Mouse (Mus musculus) liver, embryonic 12.5 days (tissue): ENCODE results near the gene Dnaaf3. TPM values are rescaled to one million over a fixed set of nuclear protein-coding genes. Genes with fewer than 3 reads are reported as not detected.

Experiments used
- ATAC-seq: fragments of 200-750 bp; cut with Nextera tagmentation; 2 replicates; pipeline ENCODE4 v1.8.0; 2017; ENCODE audit warnings: moderate number of reproducible peaks, mild to moderate bottlenecking, moderate library complexity
- H3K27ac ChIP-seq: fragments of 300-500 bp; sonication (generic); 2 replicates; pipeline ENCODE4 v1.5.1; 2016; ENCODE audit warnings: mild to moderate bottlenecking
- H3K27me3 ChIP-seq: fragments of 300-500 bp; sonication (generic); replicated peaks from 2 replicates; pipeline ENCODE4 v1.6.1; 2016; ENCODE audit warnings: mild to moderate bottlenecking, moderate library complexity
- H3K36me3 ChIP-seq: fragments of 300-500 bp; sonication (generic); 2 replicates; pipeline ENCODE4 v1.6.1; 2016; ENCODE audit warnings: mild to moderate bottlenecking, moderate library complexity
- H3K4me1 ChIP-seq: fragments of 300-500 bp; sonication (generic); 2 replicates; pipeline ENCODE4 v1.6.1; 2016
- H3K4me2 ChIP-seq: fragments of 300-500 bp; sonication (generic); 2 replicates; pipeline ENCODE4 v1.6.1; 2016; ENCODE audit warnings: mild to moderate bottlenecking, moderate library complexity
- H3K4me3 ChIP-seq: fragments of 300-500 bp; sonication (generic); 2 replicates; pipeline ENCODE4 v1.5.1; 2016; ENCODE audit warnings: mild to moderate bottlenecking, moderate library complexity
- H3K9ac ChIP-seq: fragments of 300-500 bp; sonication (generic); 2 replicates; pipeline ENCODE4 v1.6.1; 2016; ENCODE audit warnings: mild to moderate bottlenecking, moderate library complexity
- H3K9me3 ChIP-seq: fragments of 300-500 bp; sonication (generic); replicated peaks from 2 replicates; pipeline ENCODE4 v1.6.1; 2016; ENCODE audit warnings: mild to moderate bottlenecking, moderate library complexity
- WGBS: fragments of 180-500 bp; shearing (Covaris S2); methylation state at CpG from one replicate; pipeline ENCODE4 v1.1.7; 2016; ENCODE audit not compliant: insufficient replicate concordance; 5-methylcytosine and 5-hydroxymethylcytosine counted together
- polyA plus RNA-seq: library from polyadenylated mRNA; unstranded; fragments of >200 nt; fragmentation: Nextera tagmentation; extraction: Ambion mirVana; gene quantifications from 2 replicates; pipeline ENCODE4 v1.2.1, GENCODE M21; 2016

The Dnaaf3 gene
- polyA plus RNA-seq, 1 experiment from 2014 or later, result 0.24 TPM

DNA sequence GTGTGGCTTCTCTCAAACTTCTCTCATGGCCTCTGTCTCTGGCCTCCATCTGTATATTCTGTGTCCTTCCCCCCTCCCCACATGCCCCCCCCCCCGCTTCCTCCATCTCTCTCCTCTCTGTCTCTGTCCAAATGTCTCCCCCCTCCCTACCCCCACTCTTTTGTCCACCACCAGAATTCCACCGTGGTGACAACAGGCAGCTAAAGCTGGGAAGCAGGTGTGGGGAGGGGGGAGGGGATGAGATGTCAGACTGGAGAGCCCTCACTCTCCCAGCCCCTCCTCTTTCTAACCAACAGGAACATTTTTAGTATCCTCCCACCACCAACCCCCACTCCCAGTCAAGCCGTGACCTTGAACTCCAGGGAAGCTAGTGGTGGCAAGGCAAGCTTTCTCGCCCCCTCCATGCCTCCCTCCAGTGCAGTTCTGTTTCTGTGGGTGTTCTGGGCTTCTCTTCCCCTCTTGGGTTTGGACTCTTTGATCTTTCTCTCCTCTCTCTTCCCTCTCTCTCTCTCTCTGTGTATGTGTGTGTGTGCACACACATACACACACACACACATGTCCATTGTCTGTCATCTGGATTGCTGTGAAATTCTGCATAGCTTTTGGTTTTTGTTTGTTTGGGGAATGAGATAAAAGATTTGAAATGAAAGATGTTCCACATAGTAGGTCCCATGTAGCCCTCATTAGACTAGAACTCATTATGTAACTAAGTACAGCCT lies 15.8 kb downstream of the Dnaaf3 start, which contains the start of gene Tnnt1:
Gene Tnnt1, minus strand, starts transcription at position 51 of the 719 bp plus-strand sequence.
- Histone ChIP-seq H3K9me3 (no peaks in the 10 kb centered on the region), H3K9ac (no peak within 1 kb of the TSS), H3K27me3 (peaks cover 15% of the 10 kb centered on the region), H3K36me3 (no peaks in the 10 kb centered on the region), H3K27ac (no peak within 1 kb of the TSS), H3K4me2 (no peak within 1 kb of the TSS), H3K4me1 (peaks cover 37% of the 10 kb centered on the region), H3K4me3 (no peak within 1 kb of the TSS)
- WGBS, result 12% methylated on average over 4 of the region's 4 CpGs
- no peak for ATAC-seq

DNA sequence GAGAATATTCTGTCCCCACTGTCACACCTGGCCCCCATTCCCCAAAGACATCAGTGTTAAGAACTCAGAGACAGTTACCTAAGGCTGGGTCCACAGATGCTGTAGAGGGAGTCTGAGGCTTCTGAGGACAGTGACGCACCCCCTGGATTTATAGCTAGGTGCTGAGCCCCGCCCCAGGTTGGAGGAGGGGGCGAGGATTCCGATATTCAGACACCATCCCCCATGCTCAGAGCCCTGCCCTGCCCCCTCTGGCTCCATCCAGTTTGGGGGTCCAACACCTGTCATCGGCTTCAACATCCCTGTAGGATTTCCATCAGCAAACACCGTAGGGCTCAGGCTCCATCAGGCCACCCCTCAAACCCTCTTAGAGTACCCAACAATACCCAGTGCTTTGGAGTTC lies 16.4 kb downstream of the Dnaaf3 start:
- 55% methylated on average over 6 of the region's 6 CpGs for WGBS
- peaks cover 9% of the 10 kb centered on the region for H3K27me3 ChIP-seq
- no peaks in the 10 kb centered on the region for H3K9me3 ChIP-seq
- peaks cover 30% of the 10 kb centered on the region for H3K4me1 ChIP-seq
- ATAC-seq, result no peak
- no peak overlapping the region for H3K9ac ChIP-seq
- no peaks in the 10 kb centered on the region for H3K36me3 ChIP-seq
- no peak overlapping the region for H3K27ac ChIP-seq
- no peak overlapping the region for H3K4me2 ChIP-seq
- no peak overlapping the region for H3K4me3 ChIP-seq

DNA sequence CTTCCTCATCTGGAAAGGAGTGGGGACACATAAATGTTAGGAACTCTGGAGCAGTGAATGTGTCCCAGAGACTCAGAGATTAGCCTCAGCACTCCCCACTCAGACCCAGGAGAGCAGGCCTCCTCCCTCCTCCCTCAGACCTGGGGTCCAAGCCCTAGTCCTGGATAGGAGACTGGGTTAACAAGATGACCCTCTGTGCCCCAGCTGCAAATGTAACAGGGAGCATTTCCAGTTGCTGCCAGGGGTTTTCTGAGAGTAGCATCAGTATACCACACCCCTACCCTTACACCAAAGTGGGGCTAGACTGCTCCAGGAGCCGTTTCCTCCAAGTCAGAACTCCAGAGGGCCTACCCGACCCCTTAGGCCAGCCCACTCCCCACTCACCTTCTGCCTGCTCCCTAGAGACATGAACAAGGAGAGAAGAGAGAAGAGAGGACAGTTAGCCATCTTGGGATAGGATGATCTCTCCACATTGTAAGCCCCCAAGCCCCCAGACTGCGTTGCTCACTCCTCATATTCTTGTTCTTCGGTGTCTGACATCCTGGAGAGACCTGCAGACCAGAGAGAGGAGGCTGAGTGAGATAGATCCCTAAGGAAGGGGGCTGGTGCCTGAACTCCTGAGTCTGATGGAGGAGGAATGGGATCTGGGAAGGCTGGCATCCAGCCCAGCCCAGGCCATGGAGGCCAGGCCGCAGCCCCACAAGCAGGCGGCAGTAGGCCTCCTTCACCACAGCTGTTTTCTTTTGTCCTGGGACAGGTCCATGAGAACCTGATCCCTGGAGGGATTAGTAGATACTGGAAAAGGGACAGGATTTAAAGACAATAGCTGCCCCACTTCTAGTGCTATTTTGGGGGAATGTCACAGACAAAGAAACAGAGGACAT lies 18.2 kb downstream of the Dnaaf3 start:
- ATAC-seq, result no peak
- H3K27ac ChIP-seq, result no peak overlapping the region
- H3K9ac ChIP-seq, result no peak overlapping the region
- no peaks in the 10 kb centered on the region for H3K36me3 ChIP-seq
- no peak overlapping the region for H3K4me3 ChIP-seq
- H3K27me3 ChIP-seq, result no peaks in the 10 kb centered on the region
- no peak overlapping the region for H3K4me2 ChIP-seq
- H3K9me3 ChIP-seq, result no peaks in the 10 kb centered on the region
- H3K4me1 ChIP-seq, result peaks cover 40% of the 10 kb centered on the region
- 71% methylated on average over 6 of the region's 6 CpGs for WGBS

DNA sequence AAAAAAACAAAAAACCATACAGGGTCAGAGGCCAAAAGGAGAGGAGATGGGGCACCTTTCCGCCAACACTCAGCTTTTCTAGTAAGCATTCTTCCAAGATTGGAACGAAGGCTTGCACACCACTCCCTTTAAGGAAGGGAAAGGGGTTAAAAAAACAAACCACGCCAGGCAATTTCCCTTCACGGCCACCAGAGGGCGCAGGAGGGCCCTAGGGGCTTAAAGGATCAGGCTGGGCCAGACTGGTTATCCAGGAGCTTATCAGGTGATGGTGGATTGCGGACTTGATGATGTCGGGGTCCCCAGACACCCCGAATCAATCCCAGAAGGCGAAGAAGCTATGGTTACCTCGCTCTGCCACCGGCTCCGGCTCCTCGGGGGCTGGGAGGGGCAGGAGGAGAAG lies 19.0 kb downstream of the Dnaaf3 start:
- no peaks in the 10 kb centered on the region for H3K9me3 ChIP-seq
- no peaks in the 10 kb centered on the region for H3K36me3 ChIP-seq
- peaks cover 44% of the 10 kb centered on the region for H3K4me1 ChIP-seq
- no peak overlapping the region for H3K27ac ChIP-seq
- no peak overlapping the region for H3K4me3 ChIP-seq
- no peak for ATAC-seq
- H3K27me3 ChIP-seq, result no peaks in the 10 kb centered on the region
- no peak overlapping the region for H3K4me2 ChIP-seq
- no peak overlapping the region for H3K9ac ChIP-seq
- WGBS, result 21% methylated on average over 13 of the region's 13 CpGs

DNA sequence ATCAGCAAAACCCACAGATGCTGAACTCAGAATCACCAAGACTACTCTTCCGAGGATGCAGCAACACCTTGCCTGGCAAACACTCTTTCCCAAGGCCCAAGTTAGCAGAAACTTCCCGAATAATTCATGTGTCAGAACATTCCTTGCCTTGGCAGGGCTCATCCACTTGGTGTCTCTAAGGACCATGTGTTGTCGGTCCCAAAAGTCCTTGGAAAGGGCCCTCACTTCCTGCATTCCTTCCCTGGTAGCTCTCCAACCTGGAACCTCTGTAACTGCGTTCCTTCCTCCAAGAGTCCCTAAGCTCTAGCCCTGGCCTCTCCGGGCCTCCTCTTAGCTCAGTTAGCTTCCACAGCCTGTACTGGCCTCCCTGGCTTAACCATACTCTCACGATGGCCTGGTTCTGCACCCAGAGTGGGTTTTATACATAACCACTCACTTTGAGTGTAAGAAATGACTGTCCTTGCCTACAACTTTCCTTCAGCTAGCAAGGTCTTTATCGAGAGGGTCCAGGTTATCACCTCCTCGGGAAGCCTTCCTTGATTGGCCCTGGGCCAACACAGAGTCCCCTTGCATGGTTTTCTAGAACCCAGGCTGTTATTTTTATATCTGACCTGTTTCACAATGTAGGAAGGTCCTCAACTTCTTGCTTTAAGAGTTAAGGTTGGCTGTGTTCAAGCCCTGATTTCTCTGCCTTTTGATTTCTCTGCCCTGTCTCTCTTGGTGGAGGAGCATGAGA lies 20.6 kb downstream of the Dnaaf3 start:
- Histone ChIP-seq H3K4me2 (no peak overlapping the region), H3K4me3 (no peak overlapping the region), H3K36me3 (no peaks in the 10 kb centered on the region), H3K9ac (no peak overlapping the region), H3K27me3 (no peaks in the 10 kb centered on the region), H3K27ac (no peak overlapping the region), H3K9me3 (no peaks in the 10 kb centered on the region), H3K4me1 (peaks cover 53% of the 10 kb centered on the region)
- WGBS, result 65% methylated on average over 8 of the region's 8 CpGs
- no peak for ATAC-seq

DNA sequence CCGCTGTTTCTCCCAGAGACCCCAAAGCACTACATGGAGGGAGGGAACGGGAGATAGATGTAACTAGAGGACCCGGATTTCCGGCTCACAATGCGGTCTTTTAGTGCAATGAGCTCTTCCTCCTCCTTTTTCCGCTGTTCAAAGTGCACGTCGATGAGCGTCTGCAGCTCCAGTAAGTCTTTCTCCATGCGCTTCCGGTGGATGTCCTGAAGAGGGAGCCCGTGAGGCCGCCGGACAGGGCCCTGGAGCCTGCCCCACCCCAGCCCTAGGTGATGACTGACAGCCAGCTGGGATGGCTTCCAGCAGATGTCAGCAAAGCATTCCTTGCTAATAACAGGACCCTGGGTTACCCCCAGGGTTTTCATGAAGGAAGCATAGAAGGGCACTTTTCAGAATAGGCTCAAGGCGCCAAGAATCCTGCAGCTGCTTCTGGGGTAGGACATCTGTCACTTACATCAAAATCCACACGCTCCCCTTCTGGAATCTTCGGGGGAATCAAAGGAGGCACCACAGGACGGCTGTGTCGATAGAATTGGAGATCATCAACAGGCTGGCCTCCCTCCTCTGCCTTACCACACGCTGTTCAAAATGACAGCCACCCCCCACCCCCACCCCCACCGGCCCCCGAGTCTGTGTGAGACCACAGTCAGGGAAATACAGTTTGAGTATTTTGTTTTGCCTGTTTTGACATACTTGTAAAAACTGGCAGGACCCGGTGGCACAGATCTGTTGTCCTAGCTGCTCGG lies 22.2 kb downstream of the Dnaaf3 start:
- H3K9me3 ChIP-seq, result no peaks in the 10 kb centered on the region
- H3K4me1 ChIP-seq, result peaks cover 56% of the 10 kb centered on the region
- no peak overlapping the region for H3K27ac ChIP-seq
- H3K9ac ChIP-seq, result no peak overlapping the region
- peak overlapping the region; percentile 55 for H3K4me2 ChIP-seq
- peak overlapping the region; percentile 11; the same call in 1 of the 2 replicates for H3K4me3 ChIP-seq
- H3K36me3 ChIP-seq, result no peaks in the 10 kb centered on the region
- peak; percentile 74 for ATAC-seq
- H3K27me3 ChIP-seq, result no peaks in the 10 kb centered on the region
- 21% methylated on average over 24 of the region's 24 CpGs for WGBS

DNA sequence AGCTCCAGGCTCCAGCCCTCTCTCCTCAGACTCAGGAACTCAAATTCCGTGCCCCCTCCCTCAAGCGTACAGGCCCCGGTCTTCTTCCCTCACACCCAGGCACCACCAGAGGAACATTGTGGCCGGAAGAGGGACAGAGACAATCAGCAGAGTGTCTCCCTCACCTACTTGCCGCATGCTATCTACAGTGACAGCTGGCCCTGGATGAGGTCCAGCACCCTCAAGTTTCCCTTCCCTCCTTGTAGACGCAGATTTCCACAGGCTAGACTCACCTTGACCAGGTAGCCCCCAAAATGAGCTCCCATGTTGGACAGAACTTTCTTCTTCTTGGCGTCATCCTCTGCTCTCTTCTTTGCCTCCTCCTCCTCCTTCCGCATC lies 23.5 kb downstream of the Dnaaf3 start:
- peaks cover 66% of the 10 kb centered on the region for H3K4me1 ChIP-seq
- peak overlapping the region; percentile 55; the same call in 1 of the 2 replicates for H3K4me2 ChIP-seq
- 0 out of 2 replicates have a peak overlapping the region, but pooled peaks have one; percentile 30 for H3K27ac ChIP-seq

DNA sequence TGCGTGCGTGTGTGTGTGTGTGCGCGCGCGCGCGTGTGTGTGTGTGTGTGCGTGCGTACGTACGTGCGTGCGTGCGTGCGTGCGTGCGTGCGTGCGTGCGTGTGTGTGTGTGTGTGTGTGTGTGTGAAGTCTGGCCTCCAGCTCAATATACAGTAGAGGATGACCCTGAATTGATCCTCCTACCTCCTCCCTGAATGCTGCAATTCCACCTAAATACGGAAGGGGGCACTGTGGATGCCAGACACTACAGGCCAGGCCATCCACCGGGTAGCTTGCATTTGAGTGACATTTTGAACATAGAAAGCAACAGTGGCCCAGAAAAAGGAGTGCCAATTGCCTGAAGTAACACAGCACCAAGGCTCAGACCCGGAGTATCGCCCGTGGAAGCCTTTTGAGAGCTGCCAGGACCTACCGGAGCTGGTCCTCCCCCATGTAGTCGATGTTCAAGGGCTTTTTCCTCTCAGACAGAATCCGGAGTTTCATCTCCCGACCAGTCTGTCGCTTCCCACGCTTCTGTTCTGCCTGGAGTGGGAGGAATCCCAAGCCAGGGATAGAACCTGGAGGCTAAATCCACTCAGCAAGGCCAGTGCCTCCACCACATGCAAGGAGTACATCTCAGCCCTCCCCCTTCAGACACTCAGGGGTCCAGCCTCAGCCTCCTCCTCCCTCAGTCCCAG lies 24.1 kb downstream of the Dnaaf3 start:
- no peaks in the 10 kb centered on the region for H3K9me3 ChIP-seq
- ATAC-seq, result no peak
- no peak overlapping the region for H3K4me2 ChIP-seq
- no peak overlapping the region for H3K9ac ChIP-seq
- no peak overlapping the region for H3K4me3 ChIP-seq
- WGBS, result 65% methylated on average over 31 of the region's 32 CpGs
- H3K27ac ChIP-seq, result 0 out of 2 replicates have a peak overlapping the region, but pooled peaks have one; percentile 30
- H3K36me3 ChIP-seq, result no peaks in the 10 kb centered on the region
- H3K4me1 ChIP-seq, result peaks cover 63% of the 10 kb centered on the region
- H3K27me3 ChIP-seq, result no peaks in the 10 kb centered on the region

More for the DNA sequence above, 23.5 kb downstream of the Dnaaf3 start:
- Histone ChIP-seq H3K36me3 (no peaks in the 10 kb centered on the region), H3K27me3 (no peaks in the 10 kb centered on the region), H3K9ac (no peak overlapping the region), H3K9me3 (no peaks in the 10 kb centered on the region), H3K4me3 (no peak overlapping the region)
- no peak for ATAC-seq
- 54% methylated on average over 8 of the region's 8 CpGs for WGBS

DNA sequence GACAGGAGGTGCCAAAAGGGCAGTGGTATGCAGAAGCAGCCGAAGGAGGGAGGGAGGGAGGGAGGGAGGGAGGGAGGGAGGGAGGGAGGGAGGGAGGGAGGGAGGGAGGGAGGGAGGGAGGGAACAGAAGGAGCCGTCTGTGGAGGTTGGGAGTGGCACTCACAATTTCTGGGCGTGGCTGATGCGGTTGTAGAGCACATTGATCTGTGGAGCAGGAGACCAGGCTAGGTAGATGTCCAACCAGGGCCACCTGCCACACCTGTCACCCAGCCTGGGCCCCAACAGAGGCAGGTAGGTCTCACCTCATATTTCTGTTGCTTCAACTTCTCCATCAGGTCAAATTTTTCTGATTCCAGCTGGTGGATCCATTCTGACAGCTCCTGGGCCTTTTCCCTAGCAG lies 25.0 kb downstream of the Dnaaf3 start:
- peaks cover 71% of the 10 kb centered on the region for H3K4me1 ChIP-seq
- no peak overlapping the region for H3K9ac ChIP-seq
- H3K27me3 ChIP-seq, result no peaks in the 10 kb centered on the region
- WGBS, result 32% methylated on average over 3 of the region's 4 CpGs
- no peaks in the 10 kb centered on the region for H3K36me3 ChIP-seq
- no peaks in the 10 kb centered on the region for H3K9me3 ChIP-seq
- ATAC-seq, result no peak
- H3K4me2 ChIP-seq, result no peak overlapping the region
- H3K4me3 ChIP-seq, result no peak overlapping the region
- H3K27ac ChIP-seq, result no peak overlapping the region

DNA sequence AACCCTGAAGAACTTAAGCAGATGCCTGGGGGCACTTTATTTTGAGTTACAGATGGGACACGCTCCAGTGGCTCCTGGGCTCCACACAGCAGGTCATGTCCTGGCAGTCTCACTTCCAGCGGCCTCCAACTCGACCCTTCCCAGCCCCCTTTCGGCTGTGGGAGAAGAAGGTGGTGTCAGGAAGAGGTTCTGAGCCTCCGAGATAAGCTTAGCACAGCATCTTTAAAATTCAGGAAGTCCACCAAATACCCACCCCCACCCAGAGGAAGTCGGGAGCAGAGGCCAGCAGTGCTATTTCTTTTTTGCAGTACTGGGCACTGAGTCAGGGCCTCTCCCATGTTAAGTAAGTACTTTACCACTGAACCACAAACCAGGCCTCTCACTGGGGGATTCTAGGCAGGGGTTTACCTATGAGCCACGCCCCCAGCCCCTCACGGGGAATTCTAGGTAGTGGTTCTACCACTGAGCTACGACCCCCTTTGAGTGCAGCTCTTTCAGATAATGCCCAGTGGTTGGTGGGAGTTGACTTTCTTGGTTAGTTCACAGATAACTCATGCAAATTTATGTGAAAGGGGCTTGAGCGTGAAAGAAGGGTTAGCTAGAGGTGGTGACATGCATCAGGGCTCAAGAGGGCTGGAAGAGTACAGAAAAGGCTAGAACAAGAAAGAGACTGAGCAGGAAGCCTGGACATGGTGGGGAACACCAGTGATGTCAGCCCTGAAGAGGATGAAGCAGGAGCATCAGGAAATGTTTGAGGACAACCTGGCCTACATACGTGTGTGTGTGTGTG lies 27.4 kb downstream of the Dnaaf3 start:
- no peak for ATAC-seq
- Histone ChIP-seq H3K27ac (peak overlapping the region; percentile 78), H3K4me2 (peak overlapping the region; percentile 40)

More for the DNA sequence above, 27.4 kb downstream of the Dnaaf3 start:
- Histone ChIP-seq H3K4me3 (no peak overlapping the region), H3K27me3 (no peaks in the 10 kb centered on the region), H3K4me1 (peaks cover 76% of the 10 kb centered on the region), H3K36me3 (peaks cover 3% of the 10 kb centered on the region; the same call in 1 of the 2 replicates), H3K9me3 (no peaks in the 10 kb centered on the region), H3K9ac (peak overlapping the region; percentile 12; the same call in 1 of the 2 replicates)
- WGBS, result 17% methylated on average over 11 of the region's 11 CpGs
